Mouse (Mus musculus) colon, adult 2 months (tissue): Measurements from ENCODE around the gene Tspan7. TPM values are rescaled to one million over a fixed set of nuclear protein-coding genes. Genes with fewer than 3 reads are reported as not detected.

Experiments
- polyA plus RNA-seq: library from polyadenylated mRNA; depleted of rRNA; stranded (reverse); fragments of >200 nt; gene quantifications from 2 replicates; pipeline ENCODE4 v1.2.3, GENCODE M21; 2012; rRNA removed

The Tspan7 gene
- polyA plus RNA-seq = 78.8 and 79.1 TPM in 2 replicates

GRCm38 (mm10) chrX:10484872-10485569 lies at the start of gene Tspan7:
Gene Tspan7 (plus strand): TSS chrX:10485158.

Other genes with a start within 250 kb of the Tspan7 start
- gene Otc, start 232.9 kb upstream of the Tspan7 start, polyA plus RNA-seq = 1.1 and 1.9 TPM in 2 replicates
- 62.1 and 79.4 TPM in 2 replicates for gene Mid1ip1, start 229.9 kb downstream of the Tspan7 start, polyA plus RNA-seq